Mouse (Mus musculus): ENCODE data around the gene Galnt13.
"Not testable (repeated sequence)": the region's sequence is repeated elsewhere in the genome, so short reads cannot be mapped to it uniquely, and the experiment has no call there.

GRCm38 (mm10) chr2:55022539-55022938, 586.4 kb downstream of the Galnt13 start:
- not testable (repeated sequence) for TF ChIP-seq CTCF (IDR thresholded peaks at IDR 0.05; ENCODE audit: borderline replicate concordance, insufficient read depth, low read depth, low read length); POLR2A (IDR thresholded peaks at IDR 0.05; ENCODE audit: borderline replicate concordance, insufficient read depth, low read length)
